Mouse (Mus musculus): ENCODE measurements around the gene 4930442H23Rik. TPM values are rescaled to one million over a fixed set of nuclear protein-coding genes. Genes with fewer than 3 reads are reported as not detected.

Gene 4930442H23Rik
- polyA plus RNA-seq, 1 experiment from 2014 or later: not detected

GRCm38 (mm10) chr10:81144667-81145066, 39.0 kb downstream of the 4930442H23Rik start:
- Histone ChIP-seq H3K27ac (ENCODE audit: low read depth, low read length) (no peak overlapping the region), H3K27me3 (replicated peaks; ENCODE audit: control insufficient read depth, insufficient read depth, low read length) (no peaks in the 10 kb centered on the region), H3K4me2 (ENCODE audit: low read length) (no peak overlapping the region), H3K36me3 (ENCODE audit: control insufficient read depth, insufficient read depth, low read length) (peaks cover 48% of the 10 kb centered on the region), H3K9me3 (ENCODE audit: control insufficient read depth, low read length) (no peaks in the 10 kb centered on the region), H3K4me1 (ENCODE audit: control insufficient read depth, insufficient read depth, low read depth, low read length) (peaks cover 21% of the 10 kb centered on the region), H3K4me3 (ENCODE audit: low read length) (no peak overlapping the region), H3K9ac (ENCODE audit: low read depth, low read length) (no peak overlapping the region)
- 97% methylated on average over 27 of the region's 27 CpGs for WGBS
- ATAC-seq: no peak

GRCm38 (mm10) chr10:81143845-81144437, 39.7 kb downstream of the 4930442H23Rik start:
- Histone ChIP-seq H3K36me3 (ENCODE audit: control insufficient read depth, insufficient read depth, low read length) (peaks cover 44% of the 10 kb centered on the region), H3K4me3 (ENCODE audit: low read length) (no peak overlapping the region), H3K4me1 (ENCODE audit: control insufficient read depth, insufficient read depth, low read depth, low read length) (peaks cover 29% of the 10 kb centered on the region), H3K4me2 (ENCODE audit: low read length) (no peak overlapping the region), H3K9ac (ENCODE audit: low read depth, low read length) (no peak overlapping the region), H3K27ac (ENCODE audit: low read depth, low read length) (no peak overlapping the region), H3K27me3 (replicated peaks; ENCODE audit: control insufficient read depth, insufficient read depth, low read length) (no peaks in the 10 kb centered on the region), H3K9me3 (ENCODE audit: control insufficient read depth, low read length) (no peaks in the 10 kb centered on the region)
- 94% methylated on average over 51 of the region's 52 CpGs for WGBS
- no peak for ATAC-seq

GRCm38 (mm10) chr10:81143157-81143633, 40.5 kb downstream of the 4930442H23Rik start:
- 88% methylated on average over 7 of the region's 7 CpGs for WGBS
- peaks cover 36% of the 10 kb centered on the region for H3K4me1 ChIP-seq (ENCODE audit: control insufficient read depth, insufficient read depth, low read depth, low read length)
- H3K36me3 ChIP-seq (ENCODE audit: control insufficient read depth, insufficient read depth, low read length): peaks cover 37% of the 10 kb centered on the region
- H3K27ac ChIP-seq (ENCODE audit: low read depth, low read length): no peak overlapping the region
- no peaks in the 10 kb centered on the region for H3K27me3 ChIP-seq (replicated peaks; ENCODE audit: control insufficient read depth, insufficient read depth, low read length)
- H3K4me3 ChIP-seq (ENCODE audit: low read length): no peak overlapping the region
- no peak overlapping the region for H3K4me2 ChIP-seq (ENCODE audit: low read length)
- no peak for ATAC-seq
- no peak overlapping the region for H3K9ac ChIP-seq (ENCODE audit: low read depth, low read length)
- no peaks in the 10 kb centered on the region for H3K9me3 ChIP-seq (ENCODE audit: control insufficient read depth, low read length)

- Histone ChIP-seq H3K4me3 (ENCODE audit: low read length) (no peak overlapping the region), H3K4me2 (ENCODE audit: low read length) (no peak overlapping the region), H3K9me3 (ENCODE audit: control insufficient read depth, low read length) (no peaks in the 10 kb centered on the region), H3K36me3 (ENCODE audit: control insufficient read depth, insufficient read depth, low read length) (peaks cover 30% of the 10 kb centered on the region), H3K9ac (ENCODE audit: low read depth, low read length) (no peak overlapping the region), H3K4me1 (ENCODE audit: control insufficient read depth, insufficient read depth, low read depth, low read length) (peaks cover 36% of the 10 kb centered on the region), H3K27ac (ENCODE audit: low read depth, low read length) (no peak overlapping the region), H3K27me3 (replicated peaks; ENCODE audit: control insufficient read depth, insufficient read depth, low read length) (no peaks in the 10 kb centered on the region)
- no peak for ATAC-seq
- 61% methylated on average over 5 of the region's 5 CpGs for WGBS
Measured at GRCm38 (mm10) chr10:81142551-81142981, 41.1 kb downstream of the 4930442H23Rik start.

DNA sequence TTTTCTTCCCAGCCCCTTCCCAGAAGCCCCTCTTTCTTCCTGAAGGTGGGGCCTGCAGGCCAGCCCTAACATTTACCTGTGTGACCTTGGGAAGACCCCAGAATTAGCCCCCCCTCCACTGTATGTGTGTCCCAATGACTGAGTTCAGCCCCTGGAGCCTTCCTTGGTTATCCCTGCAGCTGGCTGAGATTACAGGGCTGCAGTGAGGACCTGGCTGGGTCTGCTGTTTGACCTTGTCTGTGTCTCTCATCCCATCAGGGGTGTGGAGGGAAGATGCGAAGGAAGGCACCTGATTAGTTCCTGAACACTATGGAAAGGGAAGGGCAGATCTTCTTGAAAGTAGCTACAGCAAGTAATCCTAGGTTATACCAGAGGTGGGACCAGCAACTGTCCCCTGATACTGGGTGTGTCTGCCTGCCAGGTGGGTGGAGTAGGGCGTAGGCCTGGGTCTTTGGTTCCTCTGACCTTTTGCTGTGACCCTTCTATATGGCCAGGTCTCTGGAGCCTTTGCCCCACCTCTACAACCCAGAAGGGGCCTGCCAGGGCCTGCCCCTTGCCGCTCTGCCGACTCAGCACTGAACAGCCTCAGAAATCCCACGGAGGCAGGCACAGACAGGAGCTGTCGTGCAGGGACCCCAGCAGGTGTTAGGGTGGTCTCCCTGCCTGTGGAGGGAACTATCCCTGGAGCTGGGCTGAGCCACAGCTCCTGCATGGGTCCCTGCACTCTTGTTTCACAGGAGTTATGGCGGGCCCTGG, 42.0 kb downstream of the 4930442H23Rik start:
- Histone ChIP-seq H3K4me2 (ENCODE audit: low read length) (no peak overlapping the region), H3K27me3 (replicated peaks; ENCODE audit: control insufficient read depth, insufficient read depth, low read length) (no peaks in the 10 kb centered on the region), H3K4me3 (ENCODE audit: low read length) (no peak overlapping the region), H3K9ac (ENCODE audit: low read depth, low read length) (no peak overlapping the region), H3K4me1 (ENCODE audit: control insufficient read depth, insufficient read depth, low read depth, low read length) (peaks cover 36% of the 10 kb centered on the region), H3K27ac (ENCODE audit: low read depth, low read length) (no peak overlapping the region), H3K36me3 (ENCODE audit: control insufficient read depth, insufficient read depth, low read length) (peaks cover 25% of the 10 kb centered on the region), H3K9me3 (ENCODE audit: control insufficient read depth, low read length) (no peaks in the 10 kb centered on the region)
- ATAC-seq: no peak
- WGBS: 79% methylated on average over 7 of the region's 7 CpGs

DNA sequence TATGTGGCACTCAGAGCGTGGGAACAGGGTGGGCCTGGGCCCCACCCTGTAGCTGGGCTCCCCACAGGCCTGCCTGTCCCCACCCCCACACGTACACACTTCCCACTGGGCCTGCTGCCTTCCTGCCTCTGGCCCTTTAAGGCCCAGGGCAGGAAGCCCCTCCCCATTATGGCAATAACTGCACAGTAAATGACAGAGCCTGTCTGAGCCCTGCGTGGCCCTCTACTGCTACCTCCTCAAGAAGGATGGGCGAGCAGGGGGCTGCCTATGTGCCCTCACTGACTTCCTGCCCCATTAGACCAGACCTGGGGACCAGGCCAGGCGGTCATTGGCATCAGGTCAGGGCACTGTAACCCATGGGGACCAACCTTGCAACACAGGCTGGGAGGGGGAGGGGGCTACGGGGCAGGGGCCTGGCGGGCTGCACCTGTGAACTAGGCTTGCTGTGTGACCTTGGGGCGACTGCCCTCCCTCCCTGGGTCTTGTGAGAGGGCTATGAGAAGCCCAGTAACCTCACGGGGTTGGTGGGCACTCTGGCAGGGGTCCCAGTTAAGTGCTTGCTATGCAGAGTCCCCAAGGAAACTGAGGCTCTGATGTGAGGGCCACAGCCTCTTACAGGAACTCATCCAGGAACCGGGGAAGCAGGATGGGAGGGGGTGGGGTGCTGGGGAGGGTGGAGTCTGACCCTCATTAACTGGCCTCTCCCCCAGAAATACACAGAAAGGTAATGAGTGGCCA, 42.8 kb downstream of the 4930442H23Rik start:
- Histone ChIP-seq H3K36me3 (ENCODE audit: control insufficient read depth, insufficient read depth, low read length) (peaks cover 19% of the 10 kb centered on the region), H3K4me1 (ENCODE audit: control insufficient read depth, insufficient read depth, low read depth, low read length) (peaks cover 37% of the 10 kb centered on the region), H3K27me3 (replicated peaks; ENCODE audit: control insufficient read depth, insufficient read depth, low read length) (no peaks in the 10 kb centered on the region), H3K4me2 (ENCODE audit: low read length) (peak overlapping the region; percentile 24; the same call in 1 of the 2 replicates), H3K4me3 (ENCODE audit: low read length) (no peak overlapping the region), H3K27ac (ENCODE audit: low read depth, low read length) (no peak overlapping the region), H3K9me3 (ENCODE audit: control insufficient read depth, low read length) (no peaks in the 10 kb centered on the region), H3K9ac (ENCODE audit: low read depth, low read length) (no peak overlapping the region; the same call in 1 of the 2 replicates)
- WGBS: 67% methylated on average over 10 of the region's 10 CpGs
- ATAC-seq: no peak

DNA sequence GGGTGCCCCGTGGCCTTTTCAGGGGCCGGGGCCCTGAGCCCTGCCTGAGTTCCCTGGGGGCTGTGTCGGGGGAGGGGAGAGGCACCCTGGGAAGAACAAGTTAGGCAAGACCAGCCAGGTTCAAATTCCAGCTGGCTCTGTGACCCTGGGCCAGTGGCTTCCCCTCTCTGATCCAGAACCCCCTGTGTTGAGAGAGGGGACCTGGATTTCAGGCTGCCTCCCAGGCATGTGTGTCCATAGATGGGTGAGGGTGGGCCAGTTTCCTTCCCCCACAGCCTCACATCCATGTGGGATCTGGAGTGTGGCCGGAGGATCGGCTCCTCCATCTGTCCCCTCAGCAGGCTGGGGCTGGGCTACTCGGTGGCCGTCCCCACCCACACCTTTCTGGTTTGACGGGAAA, 43.6 kb downstream of the 4930442H23Rik start:
- no peak overlapping the region for H3K4me3 ChIP-seq (ENCODE audit: low read length)
- WGBS: 56% methylated on average over 8 of the region's 8 CpGs
- peaks cover 45% of the 10 kb centered on the region for H3K4me1 ChIP-seq (ENCODE audit: control insufficient read depth, insufficient read depth, low read depth, low read length)
- no peaks in the 10 kb centered on the region for H3K9me3 ChIP-seq (ENCODE audit: control insufficient read depth, low read length)
- no peak overlapping the region for H3K27ac ChIP-seq (ENCODE audit: low read depth, low read length)
- H3K9ac ChIP-seq (ENCODE audit: low read depth, low read length): peak overlapping the region; percentile 36
- peaks cover 3% of the 10 kb centered on the region; the same call in 1 of the 2 replicates for H3K27me3 ChIP-seq (replicated peaks; ENCODE audit: control insufficient read depth, insufficient read depth, low read length)
- H3K36me3 ChIP-seq (ENCODE audit: control insufficient read depth, insufficient read depth, low read length): peaks cover 14% of the 10 kb centered on the region
- ATAC-seq: no peak
- peak overlapping the region; percentile 24; the same call in 1 of the 2 replicates for H3K4me2 ChIP-seq (ENCODE audit: low read length)

DNA sequence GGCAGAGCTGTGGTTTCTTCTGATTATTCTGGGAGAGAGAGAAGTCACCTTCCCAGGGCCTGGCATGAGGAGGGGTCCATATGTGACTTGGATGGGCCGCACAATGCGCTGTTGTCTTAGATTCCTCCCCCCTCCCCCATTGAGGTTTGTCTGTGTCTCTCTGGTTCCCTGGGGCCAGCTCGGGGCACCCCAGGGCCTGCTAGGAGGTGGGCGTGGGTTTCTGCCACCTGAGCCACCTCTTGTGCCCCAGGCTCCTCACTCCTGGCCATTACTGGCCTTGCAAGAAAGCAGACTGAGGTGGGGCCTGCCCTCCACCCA, 44.2 kb downstream of the 4930442H23Rik start:
- 69% methylated on average over 4 of the region's 4 CpGs for WGBS
- Histone ChIP-seq H3K27ac (ENCODE audit: low read depth, low read length) (no peak overlapping the region), H3K9me3 (ENCODE audit: control insufficient read depth, low read length) (no peaks in the 10 kb centered on the region), H3K4me3 (ENCODE audit: low read length) (peak overlapping the region; percentile 88; the same call in 1 of the 2 replicates), H3K27me3 (replicated peaks; ENCODE audit: control insufficient read depth, insufficient read depth, low read length) (peaks cover 5% of the 10 kb centered on the region; the same call in 1 of the 2 replicates), H3K4me1 (ENCODE audit: control insufficient read depth, insufficient read depth, low read depth, low read length) (peaks cover 45% of the 10 kb centered on the region), H3K36me3 (ENCODE audit: control insufficient read depth, insufficient read depth, low read length) (peaks cover 8% of the 10 kb centered on the region), H3K9ac (ENCODE audit: low read depth, low read length) (peak overlapping the region; percentile 13; the same call in 1 of the 2 replicates), H3K4me2 (ENCODE audit: low read length) (peak overlapping the region; percentile 92)
- ATAC-seq: no peak
